Mouse (Mus musculus) intestine, embryonic 14.5 days (tissue): ENCODE data around the gene AL607142.1. TPM values are rescaled to one million over a fixed set of nuclear protein-coding genes. Genes with fewer than 3 reads are reported as not detected.

ENCODE experiments used
- ATAC-seq: fragments of 200-750 bp; cut with Nextera tagmentation; replicated peaks from 2 replicates; pipeline ENCODE4 v1.8.0; 2017; ENCODE audit warnings: low read depth, moderate number of reproducible peaks, moderate TSS enrichment, moderate library complexity; ENCODE audit not compliant: low FRiP score, low TSS enrichment
- DNase-seq: peaks from one replicate; pipeline ENCODE4 v3.0.0-alpha.2; 2018; ENCODE audit warnings: low spot score
- H3K27ac ChIP-seq: fragments of 300-500 bp; sonication (generic); 2 replicates; pipeline ENCODE4 v1.5.1; 2014; ENCODE audit warnings: low read depth, mild to moderate bottlenecking, control low read depth
- H3K27me3 ChIP-seq: fragments of 300-500 bp; sonication (generic); replicated peaks from 2 replicates; pipeline ENCODE4 v1.6.1; 2014; ENCODE audit warnings: low read length, control low read depth; ENCODE audit not compliant: control insufficient read depth, insufficient read depth
- H3K36me3 ChIP-seq: fragments of 300-500 bp; sonication (generic); 2 replicates; pipeline ENCODE4 v1.6.1; 2014; ENCODE audit warnings: low read length, control low read depth; ENCODE audit not compliant: control insufficient read depth, insufficient read depth
- H3K4me1 ChIP-seq: fragments of 300-500 bp; sonication (generic); replicated peaks from 2 replicates; pipeline ENCODE4 v1.6.1; 2014; ENCODE audit warnings: low read length, control low read depth, mixed read lengths; ENCODE audit not compliant: control insufficient read depth, insufficient read depth
- H3K4me2 ChIP-seq: fragments of 300-500 bp; sonication (generic); 2 replicates; pipeline ENCODE4 v1.6.1; 2014; ENCODE audit warnings: low read length
- H3K4me3 ChIP-seq: fragments of 300-500 bp; sonication (generic); 2 replicates; pipeline ENCODE4 v1.5.1; 2014; ENCODE audit warnings: low read depth, low read length, control low read depth, mixed read lengths
- H3K9ac ChIP-seq: fragments of 300-500 bp; sonication (generic); 2 replicates; pipeline ENCODE4 v1.6.1; 2014; ENCODE audit warnings: mild to moderate bottlenecking, low read length
- H3K9me3 ChIP-seq: fragments of 300-500 bp; sonication (generic); 2 replicates; pipeline ENCODE4 v1.6.1; 2016; ENCODE audit warnings: low read length, control low read depth; ENCODE audit not compliant: control insufficient read depth
- WGBS: fragments of 180-500 bp; shearing (Covaris S2); extraction: QIAGEN DNeasy Blood & Tissue Kit; methylation state at CpG from one replicate; pipeline ENCODE4 v1.1.7; 2014; 5-methylcytosine and 5-hydroxymethylcytosine counted together
- polyA plus RNA-seq: library from polyadenylated mRNA; unstranded; fragments of >200 nt; fragmentation: Nextera tagmentation; extraction: Ambion mirVana; gene quantifications from 2 replicates; pipeline ENCODE4 v1.2.1, GENCODE M21; 2014

AL607142.1 gene
- polyA plus RNA-seq, 1 experiment from 2014 or later = not detected

- H3K4me3 ChIP-seq = no peak overlapping the region
- 95% methylated on average over 6 of the region's 6 CpGs for WGBS
Measured at GRCm38 (mm10) chr4:120061727-120062126, 3.1 kb upstream of the AL607142.1 start.

DNA sequence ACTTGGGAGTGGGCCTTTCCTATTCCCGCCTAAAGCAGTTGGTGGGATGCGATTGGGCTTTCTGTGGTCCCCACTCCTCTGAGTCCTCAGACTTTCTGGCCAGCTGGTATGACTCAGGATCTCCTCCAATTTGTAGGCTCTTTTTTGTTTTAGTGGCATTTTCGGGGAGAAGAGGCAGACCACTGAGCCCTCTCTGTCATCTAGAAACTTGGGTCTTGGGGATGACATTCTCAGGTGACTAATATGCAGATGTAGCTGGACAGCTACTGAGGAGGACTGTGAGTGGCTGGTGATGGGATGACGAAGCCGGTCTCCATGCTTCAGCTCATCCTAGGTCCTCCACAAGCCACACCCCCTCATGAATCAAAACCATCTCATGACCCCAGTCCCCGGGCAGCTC is 2.6 kb upstream of the AL607142.1 start:
- Histone ChIP-seq H3K4me1 (no peaks in the 10 kb centered on the region), H3K27me3 (no peaks in the 10 kb centered on the region), H3K36me3 (no peaks in the 10 kb centered on the region), H3K4me2 (no peak overlapping the region), H3K9me3 (no peaks in the 10 kb centered on the region), H3K9ac (no peak overlapping the region), H3K4me3 (no peak overlapping the region), H3K27ac (no peak overlapping the region)
- DNase-seq (no peak), ATAC-seq (no peak)
- 68% methylated on average over 6 of the region's 6 CpGs for WGBS

More at GRCm38 (mm10) chr4:120061727-120062126, 3.1 kb upstream of the AL607142.1 start:
- Histone ChIP-seq H3K27ac (no peak overlapping the region), H3K36me3 (no peaks in the 10 kb centered on the region), H3K4me1 (no peaks in the 10 kb centered on the region), H3K9ac (no peak overlapping the region), H3K9me3 (no peaks in the 10 kb centered on the region), H3K27me3 (no peaks in the 10 kb centered on the region), H3K4me2 (no peak overlapping the region)
- ATAC-seq (no peak), DNase-seq (no peak)

DNA sequence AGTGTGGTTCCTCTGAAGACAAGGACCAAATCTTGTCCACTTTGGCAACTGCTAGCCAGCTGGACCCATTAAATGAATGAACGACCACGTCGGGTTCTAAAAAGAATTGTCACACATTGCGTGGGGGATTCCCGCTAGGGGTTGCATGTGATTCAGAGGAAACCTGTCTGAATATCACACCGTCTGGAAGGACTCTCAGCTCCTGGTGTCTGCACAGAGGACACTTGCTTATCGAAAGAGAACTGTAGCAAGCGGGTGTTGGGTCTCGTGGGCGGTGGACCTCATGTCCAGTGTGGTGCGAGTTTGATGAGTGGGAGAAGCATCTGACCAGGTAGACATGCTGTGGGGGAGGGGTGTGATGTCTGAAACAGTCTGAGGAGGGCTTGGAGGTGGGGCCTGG is 2.0 kb upstream of the AL607142.1 start:
- no peak overlapping the region for H3K9ac ChIP-seq
- WGBS = 86% methylated on average over 11 of the region's 11 CpGs
- H3K4me1 ChIP-seq = no peaks in the 10 kb centered on the region
- no peaks in the 10 kb centered on the region for H3K36me3 ChIP-seq
- H3K27ac ChIP-seq = no peak overlapping the region
- no peak for DNase-seq
- H3K27me3 ChIP-seq = no peaks in the 10 kb centered on the region
- no peak overlapping the region for H3K4me2 ChIP-seq
- no peak for ATAC-seq
- no peaks in the 10 kb centered on the region for H3K9me3 ChIP-seq
- no peak overlapping the region for H3K4me3 ChIP-seq

- Histone ChIP-seq H3K36me3 (no peaks in the 10 kb centered on the region), H3K4me1 (no peaks in the 10 kb centered on the region), H3K9me3 (no peaks in the 10 kb centered on the region), H3K27ac (no peak overlapping the region), H3K27me3 (no peaks in the 10 kb centered on the region), H3K4me3 (no peak overlapping the region), H3K9ac (no peak overlapping the region), H3K4me2 (no peak overlapping the region)
- ATAC-seq = no peak
- no peak for DNase-seq
- WGBS = 90% methylated on average over 20 of the region's 20 CpGs
Measured at GRCm38 (mm10) chr4:120063353-120064124, 1.3 kb upstream of the AL607142.1 start.

GRCm38 (mm10) chr4:120066841-120067591 is 2.2 kb downstream of the AL607142.1 start:
- H3K27me3 ChIP-seq = no peaks in the 10 kb centered on the region

GRCm38 (mm10) chr4:120067592-120068235 is 2.9 kb downstream of the AL607142.1 start:
- H3K27ac ChIP-seq = no peak overlapping the region
- no peaks in the 10 kb centered on the region for H3K36me3 ChIP-seq
- H3K4me3 ChIP-seq = no peak overlapping the region
- 85% methylated on average over 8 of the region's 8 CpGs for WGBS
- DNase-seq (no peak), ATAC-seq (no peak)
- no peaks in the 10 kb centered on the region for H3K27me3 ChIP-seq
- H3K4me2 ChIP-seq = no peak overlapping the region
- no peak overlapping the region for H3K9ac ChIP-seq
- H3K9me3 ChIP-seq = no peaks in the 10 kb centered on the region
- H3K4me1 ChIP-seq = no peaks in the 10 kb centered on the region

More at GRCm38 (mm10) chr4:120066841-120067591, 2.2 kb downstream of the AL607142.1 start:
- H3K9me3 ChIP-seq = no peaks in the 10 kb centered on the region
- DNase-seq (no peak), ATAC-seq (no peak)
- no peak overlapping the region for H3K4me2 ChIP-seq
- no peak overlapping the region for H3K4me3 ChIP-seq
- no peaks in the 10 kb centered on the region for H3K4me1 ChIP-seq
- WGBS = 66% methylated on average over 9 of the region's 9 CpGs
- no peak overlapping the region for H3K27ac ChIP-seq
- no peak overlapping the region for H3K9ac ChIP-seq
- H3K36me3 ChIP-seq = no peaks in the 10 kb centered on the region

- no peaks in the 10 kb centered on the region for H3K4me1 ChIP-seq
- 73% methylated on average over 3 of the region's 3 CpGs for WGBS
- no peaks in the 10 kb centered on the region for H3K9me3 ChIP-seq
- no peak overlapping the region for H3K4me3 ChIP-seq
- ATAC-seq (no peak), DNase-seq (no peak)
- H3K27ac ChIP-seq = no peak overlapping the region
- no peak overlapping the region for H3K4me2 ChIP-seq
- no peak overlapping the region for H3K9ac ChIP-seq
- H3K36me3 ChIP-seq = no peaks in the 10 kb centered on the region
- H3K27me3 ChIP-seq = no peaks in the 10 kb centered on the region
Measured at GRCm38 (mm10) chr4:120068883-120069581, 4.2 kb downstream of the AL607142.1 start.

GRCm38 (mm10) chr4:120069582-120069980 is 4.8 kb downstream of the AL607142.1 start:
- Histone ChIP-seq H3K4me3 (no peak overlapping the region), H3K4me1 (no peaks in the 10 kb centered on the region; the same call in 1 of the 2 replicates), H3K9me3 (no peaks in the 10 kb centered on the region), H3K36me3 (no peaks in the 10 kb centered on the region), H3K27me3 (no peaks in the 10 kb centered on the region), H3K9ac (no peak overlapping the region), H3K4me2 (no peak overlapping the region), H3K27ac (no peak overlapping the region)
- 88% methylated on average over 3 of the region's 3 CpGs for WGBS
- DNase-seq = no peak
- ATAC-seq = no peak
